Mouse (Mus musculus) Patski (cell line): ENCODE data around the gene Lix1. TPM values are rescaled to one million over a fixed set of nuclear protein-coding genes. Genes with fewer than 3 reads are reported as not detected.

Experiments used
- ATAC-seq: fragments of 100-300 bp; one replicate; pipeline ENCODE4 v1.8.0; 2021
- CTCF ChIA-PET: fragments of 350-600 bp; sonication (Branson Sonifier 250); formaldehyde crosslinking; loops from one replicate; lab custom pipeline; 2022; ENCODE audit warnings: inconsistent platforms; lab: Charles Lee
- POLR2A ChIA-PET: fragments of 350-600 bp; sonication (Branson Sonifier 250); formaldehyde crosslinking; loops from one replicate; lab custom pipeline; 2022; ENCODE audit warnings: antibody characterized with exemption, inconsistent platforms; lab: Charles Lee
- DNase-seq: peaks from one replicate; pipeline ENCODE4 v3.0.0-alpha.2; 2011; ENCODE audit warnings: low read depth, low spot score
- H3K27me3 ChIP-seq: fragments of 371-371 bp; one replicate; pipeline ENCODE4 v1.5.1; 2021
- CTCF ChIP-seq: fragments of 100-300 bp; IDR thresholded peaks from one replicate; pipeline ENCODE4 v1.5.1; 2021
- in situ Hi-C: fragments of 300-500 bp; cut with MboI; formaldehyde crosslinking; loops from 3 replicates; pipeline ENCODE4 v1.11.1; 2018; ENCODE audit warnings: low pct_unique_long_range_greater_than_20kb, mixed read lengths
- polyA plus RNA-seq: library from polyadenylated mRNA; unstranded; gene quantifications from one replicate; pipeline ENCODE4 v1.2.3, GENCODE M21; 2021

Lix1 gene
- polyA plus RNA-seq, 1 experiment from 2014 or later = not detected

DNA sequence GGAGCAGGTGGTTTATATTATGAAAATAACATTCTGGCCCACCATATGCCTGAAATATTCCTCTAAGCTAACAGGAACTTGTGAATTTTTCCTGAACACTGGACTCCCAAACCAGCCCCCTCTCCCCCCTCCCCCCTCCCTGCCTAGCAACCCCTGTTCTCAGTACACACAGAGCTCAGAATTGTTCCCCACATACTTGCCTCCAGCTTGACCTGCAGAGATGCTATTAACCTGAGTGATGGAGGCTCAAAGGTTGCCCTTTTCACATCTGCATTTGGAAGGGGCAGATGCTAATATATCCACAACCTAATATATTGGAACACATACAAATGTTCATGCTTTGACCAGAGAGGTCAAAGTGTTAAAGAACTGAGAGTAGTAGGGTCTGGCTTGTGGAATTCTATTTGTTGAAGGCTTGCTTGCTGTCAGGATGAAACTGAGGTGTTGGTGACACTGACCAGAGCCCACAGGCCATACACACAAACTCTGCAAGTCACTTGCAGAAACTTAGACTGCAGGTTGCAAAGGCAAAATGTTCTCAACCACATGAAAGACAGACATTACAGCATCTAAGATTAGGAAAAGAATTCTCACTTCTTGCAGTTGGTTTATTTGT, 36.2 kb downstream of the Lix1 start:
- POLR2A ChIA-PET = no interaction called here
- in situ Hi-C loops = no loop called here
- CTCF ChIA-PET = interaction anchor here (1.0 kb wide), 1 partner anchor 49 kb away, joined by 4 read pairs; no protein-coding TSS in a partner anchor
- no peak for DNase-seq
- H3K27me3 ChIP-seq = peaks cover 22% of the 10 kb centered on the region
- ATAC-seq = no peak
- no peak for TF ChIP-seq CTCF

DNA sequence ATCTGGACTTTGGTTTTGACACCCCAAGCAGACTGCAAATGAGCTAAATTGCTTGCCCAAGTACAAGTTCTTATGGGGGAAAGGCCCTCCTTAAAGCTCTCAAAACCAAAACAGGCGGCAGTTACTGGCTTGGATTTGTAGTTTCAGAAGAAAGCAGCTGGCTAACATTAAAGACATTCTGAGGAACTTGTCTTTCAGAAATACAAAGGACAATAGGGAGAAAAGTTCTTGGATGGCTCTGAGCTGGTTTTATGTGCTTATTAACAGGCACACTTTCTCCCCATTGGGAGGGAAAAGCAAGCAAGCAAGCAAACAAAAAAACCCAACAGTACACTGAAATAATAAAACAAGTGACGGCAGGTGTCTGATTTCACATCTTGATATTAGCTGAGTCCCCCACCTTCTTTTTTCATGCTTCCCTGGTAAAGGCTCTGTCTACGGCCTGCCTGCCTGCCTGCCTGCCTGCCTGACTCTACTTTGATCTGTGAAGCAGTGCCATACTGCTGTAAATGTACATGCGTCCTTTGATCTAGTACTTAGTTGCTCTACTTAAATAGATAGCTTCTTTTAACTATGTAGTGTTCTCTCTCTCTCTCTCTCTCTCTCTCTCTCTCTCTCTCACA, 39.5 kb downstream of the Lix1 start:
- CTCF ChIA-PET = no interaction called here
- ATAC-seq (no peak), DNase-seq (no peak)
- in situ Hi-C loops = no loop called here
- POLR2A ChIA-PET = no interaction called here
- no peak for TF ChIP-seq CTCF
- peaks cover 30% of the 10 kb centered on the region for H3K27me3 ChIP-seq

DNA sequence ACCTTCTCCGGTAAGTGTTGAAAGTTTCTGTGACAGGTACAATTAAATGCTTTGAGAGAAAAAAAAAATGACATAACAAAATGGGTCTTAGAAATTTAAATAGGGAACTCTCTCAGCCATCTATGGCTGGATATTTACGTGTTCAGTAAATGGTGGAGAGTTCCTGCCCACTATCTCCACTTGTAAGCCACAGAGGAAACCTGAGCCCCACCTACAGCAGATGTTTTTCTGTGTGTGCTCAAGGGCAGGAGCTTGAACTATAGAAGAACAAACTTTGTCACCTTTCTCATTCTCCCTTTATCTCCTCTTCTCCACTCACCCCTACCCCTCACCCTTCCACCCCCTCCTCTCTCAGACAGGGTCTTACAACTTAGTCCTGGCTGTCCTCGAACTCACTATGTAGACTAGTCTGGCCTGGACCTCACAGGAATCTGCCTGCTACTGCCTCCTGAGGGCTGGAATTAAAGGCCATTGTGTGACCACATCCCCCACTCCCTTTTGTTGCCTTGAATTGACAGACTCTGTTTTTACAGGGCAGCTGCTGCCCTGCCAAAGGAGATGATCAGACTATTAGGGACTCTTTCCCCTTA, 41.9 kb downstream of the Lix1 start:
- in situ Hi-C loops = no loop called here
- H3K27me3 ChIP-seq = peaks cover 22% of the 10 kb centered on the region
- POLR2A ChIA-PET = no interaction called here
- no peak for TF ChIP-seq CTCF
- ATAC-seq (no peak), DNase-seq (no peak)
- CTCF ChIA-PET = no interaction called here

DNA sequence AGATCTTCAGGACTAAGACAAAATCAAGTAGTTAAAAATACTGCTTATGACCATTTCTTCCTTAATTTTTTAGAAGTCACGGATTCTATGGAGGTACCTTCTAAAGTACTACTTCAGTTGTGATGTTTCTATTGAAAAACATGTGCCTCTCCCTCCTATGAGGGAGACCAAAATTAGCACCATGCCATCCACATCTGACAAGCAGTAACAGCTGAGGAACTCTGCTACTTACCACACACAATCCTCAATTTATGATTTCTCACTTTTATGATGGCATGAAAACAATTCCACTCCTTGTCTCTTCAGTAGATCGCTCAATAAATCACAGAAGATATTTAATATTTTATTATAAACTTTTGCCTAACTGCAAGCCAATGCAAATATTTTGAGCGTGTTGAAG, 44.2 kb downstream of the Lix1 start:
- DNase-seq (no peak), ATAC-seq (no peak)
- in situ Hi-C loops = no loop called here
- ChIA-PET POLR2A (no interaction called here), CTCF (no interaction called here)
- no peak for TF ChIP-seq CTCF
- peaks cover 24% of the 10 kb centered on the region for H3K27me3 ChIP-seq

DNA sequence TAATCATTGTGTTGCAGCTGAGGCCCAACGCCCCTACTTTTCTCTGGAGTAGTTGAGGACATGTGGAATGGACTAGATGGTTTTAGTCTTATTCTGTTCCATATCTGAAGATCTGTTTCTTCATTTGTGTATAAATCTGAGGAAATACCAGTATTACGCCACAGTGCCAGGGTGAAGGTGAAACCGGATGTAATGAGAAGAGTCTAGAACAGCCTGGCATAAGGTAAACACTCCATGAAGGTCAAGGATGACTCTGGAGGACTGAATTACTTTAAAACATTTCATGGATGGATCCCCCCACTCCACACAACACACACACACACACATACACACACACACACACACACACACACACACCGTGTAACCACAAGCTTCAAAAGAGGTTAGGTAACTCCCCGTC, 45.3 kb downstream of the Lix1 start:
- no peak for TF ChIP-seq CTCF
- ATAC-seq (no peak), DNase-seq (no peak)
- peaks cover 24% of the 10 kb centered on the region for H3K27me3 ChIP-seq
- in situ Hi-C loops = no loop called here
- ChIA-PET CTCF (no interaction called here), POLR2A (no interaction called here)

DNA sequence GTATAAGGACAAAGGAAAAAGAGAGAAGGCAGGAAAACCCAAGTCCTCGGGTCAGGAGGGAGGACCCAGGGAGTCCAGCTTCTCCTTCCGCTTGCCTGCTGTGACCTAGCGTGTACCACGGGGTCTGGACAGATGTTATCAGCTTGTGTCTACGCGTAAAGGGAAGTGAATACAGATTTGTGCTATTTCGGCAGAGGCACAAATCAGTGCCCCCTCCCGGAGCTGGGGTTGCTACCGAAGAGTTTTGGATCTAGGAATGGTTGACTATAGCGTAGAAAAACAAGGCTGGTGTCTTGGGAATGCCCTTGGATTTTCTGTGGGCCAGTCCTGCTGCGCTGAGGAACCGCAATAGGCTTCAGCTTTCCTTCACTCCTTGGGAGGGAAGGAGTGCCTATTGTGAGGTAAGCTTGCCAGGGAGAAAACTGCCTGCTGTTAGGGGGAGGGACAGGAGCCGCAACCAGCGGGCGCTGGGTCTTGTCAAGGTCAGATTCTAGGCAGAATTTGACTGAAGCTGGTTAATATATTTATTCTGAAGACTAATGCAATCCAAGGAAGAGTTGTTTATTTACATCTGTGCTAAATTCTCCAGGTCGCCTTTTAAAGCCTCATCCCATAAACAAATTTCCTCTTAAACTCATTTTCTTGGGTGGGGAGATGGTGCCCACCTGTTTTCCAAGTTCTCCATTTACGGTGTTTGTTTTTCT, 46.4 kb downstream of the Lix1 start:
- H3K27me3 ChIP-seq = peaks cover 19% of the 10 kb centered on the region
- POLR2A ChIA-PET = no interaction called here
- DNase-seq (no peak), ATAC-seq (no peak)
- CTCF ChIA-PET = no interaction called here
- in situ Hi-C loops = no loop called here
- TF ChIP-seq CTCF = no peak

DNA sequence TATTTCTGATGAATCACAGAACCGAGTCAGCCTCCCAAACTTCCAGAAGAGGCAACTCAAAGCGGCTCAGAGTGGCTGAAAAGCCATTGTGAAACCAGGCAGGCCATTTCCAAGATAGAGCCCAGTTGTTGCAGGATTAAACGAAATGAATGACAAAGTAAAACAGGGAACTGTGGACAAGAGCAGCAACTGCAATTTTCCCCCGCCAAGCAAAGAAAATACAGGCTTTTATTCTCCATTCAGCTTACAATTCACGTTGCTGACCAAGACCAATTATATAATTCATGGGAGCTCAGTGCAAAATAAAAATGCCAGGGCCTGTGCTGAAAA, 46.9 kb downstream of the Lix1 start:
- CTCF ChIA-PET = no interaction called here
- ATAC-seq (no peak), DNase-seq (no peak)
- TF ChIP-seq CTCF = no peak
- in situ Hi-C loops = no loop called here
- POLR2A ChIA-PET = no interaction called here
- H3K27me3 ChIP-seq = peaks cover 19% of the 10 kb centered on the region

DNA sequence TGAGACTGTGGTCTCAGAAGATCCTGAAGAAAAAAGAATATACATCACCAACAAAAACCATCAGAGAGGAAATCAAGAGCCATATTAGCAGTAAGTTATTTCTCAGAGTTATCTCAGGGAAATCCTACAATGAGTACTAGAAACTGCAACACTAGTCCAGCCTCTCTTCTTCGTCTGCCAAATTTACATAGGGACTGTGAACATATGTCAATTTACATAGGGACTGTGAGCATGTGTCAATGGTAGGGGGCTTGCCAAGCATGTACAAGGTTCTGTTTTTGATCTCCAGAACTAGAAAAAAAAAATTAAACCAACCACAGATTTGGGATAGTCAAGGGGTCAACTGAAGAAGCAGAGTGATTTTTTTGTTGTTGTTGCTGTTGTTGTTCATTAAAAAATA, 48.6 kb downstream of the Lix1 start:
- ChIA-PET POLR2A (no interaction called here), CTCF (no interaction called here)
- DNase-seq (no peak), ATAC-seq (no peak)
- in situ Hi-C loops = no loop called here
- H3K27me3 ChIP-seq = peaks cover 31% of the 10 kb centered on the region
- TF ChIP-seq CTCF = no peak

DNA sequence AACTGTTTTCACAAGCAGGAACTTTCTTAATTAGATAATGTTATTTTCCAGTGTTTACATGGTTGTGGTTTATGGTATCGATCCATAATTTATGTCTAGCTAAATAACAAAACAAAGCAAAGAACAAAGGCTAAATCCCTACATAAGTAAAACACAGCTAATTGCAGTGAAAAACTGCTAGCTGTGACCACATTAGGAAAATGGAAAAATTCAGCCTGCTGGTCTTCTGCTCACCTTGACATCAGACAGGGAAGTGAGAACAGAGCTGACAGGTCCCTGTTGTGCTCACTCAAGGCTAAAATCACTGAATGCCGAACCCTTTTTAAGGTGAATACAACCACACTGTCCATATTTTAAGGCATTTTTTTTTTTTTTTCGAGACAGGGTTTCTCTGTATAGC, 50.1 kb downstream of the Lix1 start:
- ATAC-seq (no peak), DNase-seq (no peak)
- peaks cover 23% of the 10 kb centered on the region for H3K27me3 ChIP-seq
- CTCF ChIA-PET = no interaction called here
- no peak for TF ChIP-seq CTCF
- POLR2A ChIA-PET = no interaction called here
- in situ Hi-C loops = no loop called here

DNA sequence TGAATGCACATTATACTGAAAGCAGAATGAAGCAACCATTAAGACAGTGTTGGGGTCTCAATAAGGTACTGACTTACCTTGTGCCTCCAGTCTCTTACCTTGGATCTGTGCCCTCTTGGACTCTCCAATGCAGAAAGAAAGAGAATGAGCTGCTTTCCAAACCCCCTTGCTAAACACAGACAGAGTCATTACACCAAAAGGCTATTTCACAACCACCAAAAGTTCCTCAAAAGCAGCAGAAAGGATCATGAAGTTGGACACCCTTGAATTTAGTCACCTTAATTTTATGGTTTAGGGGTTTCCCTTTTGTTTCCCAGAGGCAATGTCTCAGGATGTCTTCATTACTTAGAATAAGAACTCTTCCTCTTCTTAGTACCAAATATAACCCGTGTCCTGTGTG, 52.1 kb downstream of the Lix1 start:
- in situ Hi-C loops = no loop called here
- CTCF ChIA-PET = interaction anchor here (1.1 kb wide), 1 partner anchor 13 kb away, joined by 3 read pairs; no protein-coding TSS in a partner anchor
- H3K27me3 ChIP-seq = peaks cover 24% of the 10 kb centered on the region
- ATAC-seq (no peak), DNase-seq (no peak)
- TF ChIP-seq CTCF = no peak
- POLR2A ChIA-PET = no interaction called here

DNA sequence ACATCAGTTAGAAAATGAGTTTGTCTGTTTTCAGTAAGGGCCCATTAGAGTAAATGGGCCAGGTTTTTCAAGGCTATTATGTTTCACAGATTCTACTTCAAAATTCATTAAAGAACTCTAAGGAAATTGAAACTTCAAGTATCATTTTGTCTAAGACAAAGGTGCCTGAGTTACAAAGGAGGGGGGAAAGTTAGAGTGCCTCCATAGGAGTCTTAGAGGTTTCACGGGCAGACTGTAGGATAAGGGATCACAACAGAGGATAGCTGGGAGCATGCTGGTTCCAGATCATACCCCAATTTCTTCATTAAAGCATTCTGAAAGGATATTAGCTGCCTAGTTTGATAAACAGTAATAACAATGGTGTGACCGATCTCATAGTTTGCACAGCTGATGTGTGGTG, 83.3 kb downstream of the Lix1 start:
- ChIA-PET CTCF (no interaction called here), POLR2A (no interaction called here)
- TF ChIP-seq CTCF = no peak
- in situ Hi-C loops = no loop called here
- peaks cover 24% of the 10 kb centered on the region for H3K27me3 ChIP-seq
- ATAC-seq (no peak), DNase-seq (no peak)
